Mouse (Mus musculus) mammary gland, adult 2 months (tissue): ENCODE results near the gene Ube2i. TPM values are rescaled to one million over a fixed set of nuclear protein-coding genes. Genes with fewer than 3 reads are reported as not detected.

Experiments
- polyA plus RNA-seq: library from polyadenylated mRNA; depleted of rRNA; stranded (reverse); fragments of >200 nt; gene quantifications from 2 replicates; pipeline ENCODE4 v1.2.3, GENCODE M21; 2012; ENCODE audit warnings: low replicate concordance; rRNA removed

The Ube2i gene
- polyA plus RNA-seq = 95.6 and 146 TPM in 2 replicates

DNA sequence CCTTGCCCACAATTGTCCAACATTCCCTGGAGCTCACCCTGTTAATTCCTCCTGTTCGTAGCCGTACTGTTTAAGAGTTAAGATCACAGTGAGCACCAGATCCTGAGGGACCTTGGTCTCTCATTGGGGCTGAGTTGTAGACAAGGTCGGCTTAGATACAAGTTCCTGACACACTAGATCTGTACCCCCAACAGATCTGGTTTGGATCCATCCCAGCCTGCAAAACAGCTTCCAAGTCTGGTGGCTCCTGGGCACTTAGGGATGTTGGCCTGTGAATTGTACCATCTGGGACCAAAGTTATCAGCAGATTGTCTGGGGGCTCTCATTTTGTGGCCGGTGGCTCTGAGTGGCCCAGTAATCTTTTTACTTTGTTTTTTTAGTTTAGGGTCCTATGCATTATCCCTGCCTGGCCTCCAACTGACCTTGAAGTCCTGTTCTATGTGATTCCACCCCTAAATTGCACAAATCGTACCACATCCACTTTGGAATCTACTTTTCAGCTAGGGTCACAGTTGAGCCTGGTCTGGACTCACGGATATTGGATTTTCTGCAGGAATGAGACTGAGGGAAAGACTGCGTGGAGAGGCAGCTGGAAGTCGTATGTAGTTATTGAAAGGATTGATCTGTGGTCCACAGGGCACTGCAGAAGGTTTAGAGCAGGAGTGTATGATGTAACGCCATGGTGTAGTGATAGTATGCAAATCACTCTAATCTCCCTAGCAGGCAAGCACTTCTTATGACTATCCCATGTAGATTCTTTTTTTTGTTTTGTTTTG is at the start of gene Ube2i:
Gene Ube2i (minus strand): TSS at position 52 of the 776 bp plus-strand sequence.

DNA sequence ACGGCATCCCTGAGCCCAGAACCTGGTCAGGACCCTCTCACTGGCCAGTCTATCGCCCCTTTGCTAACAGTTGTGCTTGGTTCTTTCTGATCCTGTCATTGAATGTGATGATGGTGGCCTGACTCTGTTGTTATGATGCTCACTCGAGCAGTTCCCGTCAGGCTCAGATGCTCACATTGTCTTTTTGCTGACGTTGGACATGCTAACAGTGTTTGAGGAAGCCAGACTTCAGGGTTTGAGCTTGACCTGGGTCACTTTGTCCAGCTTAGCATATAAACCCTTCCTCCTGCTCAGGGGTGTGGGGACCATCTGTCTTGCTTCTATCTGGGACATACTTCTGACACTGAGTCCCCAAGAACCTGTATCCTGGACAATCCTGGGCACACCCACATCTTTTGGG is 43.9 kb upstream of the Ube2i start, which contains the start of gene Prss29:
Gene Prss29 (plus strand): TSS at position 301 of the 400 bp plus-strand sequence.

GRCm38 (mm10) chr17:25308346-25308745 is 33.9 kb upstream of the Ube2i start, which contains the start of gene Prss28:
Gene Prss28 (plus strand): TSS chr17:25308646.

DNA sequence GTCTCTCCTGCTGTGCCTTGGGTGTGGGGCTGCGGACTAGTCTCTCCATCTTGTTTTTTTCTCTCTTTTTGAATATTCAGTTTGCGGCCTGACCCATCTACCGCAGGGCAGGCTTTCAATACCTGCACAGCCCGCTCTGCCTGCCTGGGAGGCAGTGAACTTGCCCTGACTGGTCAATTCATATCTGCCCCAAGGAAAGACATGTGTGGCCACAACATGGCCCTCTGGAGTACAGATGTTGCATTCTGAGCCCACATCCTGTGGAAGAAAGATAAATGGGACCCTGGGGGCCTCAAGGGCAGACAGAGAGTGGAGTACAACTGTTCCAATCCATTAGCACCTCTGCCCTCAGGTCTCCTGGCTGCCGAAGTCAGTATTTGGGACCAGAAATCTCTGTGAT is 23.7 kb upstream of the Ube2i start, which contains the start of gene Prss34:
Gene Prss34 (plus strand): TSS at position 301 of the 400 bp plus-strand sequence.

DNA sequence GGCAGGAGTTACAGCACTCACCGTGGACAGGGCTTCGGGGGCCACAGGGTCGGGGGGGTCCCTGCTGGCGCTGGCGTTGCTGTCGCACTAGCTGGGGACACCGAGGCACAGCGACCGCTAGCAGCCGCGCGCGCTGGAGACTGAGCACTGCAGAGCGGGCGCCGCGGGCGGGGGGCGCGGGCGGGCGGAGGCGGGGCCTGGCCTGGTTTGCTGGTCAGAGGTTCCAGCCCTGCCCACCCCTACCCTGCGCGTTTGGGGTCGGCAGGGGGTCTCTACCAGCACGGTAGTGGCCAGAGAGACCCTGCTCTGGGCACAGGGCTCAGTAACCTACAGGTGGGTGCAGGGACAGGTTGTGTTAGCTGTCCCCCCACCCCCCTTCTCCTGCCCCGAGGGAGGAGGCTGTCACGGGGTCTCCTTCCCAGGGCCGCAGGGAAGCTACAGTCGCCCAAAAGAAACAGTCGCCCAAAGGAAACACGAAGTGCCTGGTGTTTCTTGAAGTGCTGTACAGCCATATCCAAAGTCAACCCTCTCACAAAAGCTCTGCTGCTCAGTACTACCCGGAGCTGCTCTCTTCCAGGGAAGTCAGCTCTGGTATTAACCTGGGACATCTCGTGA is 18.2 kb downstream of the Ube2i start, which contains the start of gene Baiap3:
Gene Baiap3 (minus strand): TSS at position 225 of the 615 bp plus-strand sequence.

DNA sequence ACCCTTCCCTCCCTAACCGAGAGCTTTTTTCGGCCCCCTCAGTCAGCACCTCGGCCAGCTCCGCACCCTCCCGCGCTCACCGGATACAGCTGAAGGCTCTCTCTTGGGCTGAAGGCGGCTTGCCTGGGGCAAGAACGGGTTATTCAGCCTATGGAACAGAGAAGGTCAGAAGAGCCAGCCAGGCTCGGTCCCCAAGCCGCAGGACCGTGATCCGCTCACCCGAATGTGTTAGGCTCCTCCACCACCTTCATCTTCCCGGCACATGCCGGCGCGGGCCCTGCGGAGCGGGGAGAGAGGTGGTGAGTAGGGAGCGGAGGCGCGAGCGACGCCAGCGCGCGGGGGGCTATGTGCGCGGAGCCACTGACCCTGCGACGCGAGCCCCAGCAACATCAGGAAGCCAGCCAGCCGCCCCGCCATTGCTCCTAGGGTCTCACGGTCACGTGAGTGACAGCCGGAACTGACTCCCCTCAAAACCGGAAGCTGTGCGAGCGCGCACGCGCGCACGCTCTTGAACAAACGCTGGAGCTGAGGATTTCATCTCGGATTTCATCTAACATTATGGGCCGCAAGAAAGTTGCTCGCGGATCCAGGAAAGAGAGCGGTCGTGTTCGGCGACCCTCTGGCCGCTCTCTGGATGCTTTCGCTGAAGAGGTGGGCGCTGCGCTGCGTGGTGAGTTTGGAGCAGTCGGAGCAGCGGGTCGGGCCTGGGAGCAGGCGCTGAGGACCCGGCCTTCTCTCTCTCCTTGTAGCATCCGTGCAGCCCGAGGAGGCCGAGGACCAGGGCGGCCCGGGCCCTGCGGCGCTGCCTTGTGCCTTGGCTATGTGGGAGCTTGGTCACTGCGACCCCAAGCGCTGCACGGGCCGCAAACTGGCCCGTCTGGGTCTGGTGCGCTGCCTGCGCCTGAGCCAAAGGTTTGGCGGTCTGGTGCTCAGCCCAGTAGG is 34.5 kb downstream of the Ube2i start, which contains the start of the genes Gnptg and Tsr3:
Gene Gnptg (minus strand): TSS at position 430 of the 942 bp plus-strand sequence.
Gene Tsr3 (plus strand): TSS at position 476 of the 942 bp plus-strand sequence.

Other genes with a start within 250 kb of the Ube2i start
- gene Tmem204, start 191.0 kb downstream of the Ube2i start, polyA plus RNA-seq = 39.7 and 51.0 TPM in 2 replicates
- gene Telo2, start 158.7 kb downstream of the Ube2i start, polyA plus RNA-seq = 25.0 and 25.6 TPM in 2 replicates
- gene Ptx4, start 153.9 kb downstream of the Ube2i start, polyA plus RNA-seq = 0.20 TPM in 1 of 2 replicates, not detected in the other
- 37.0 and 43.4 TPM in 2 replicates for gene Clcn7, start 141.2 kb downstream of the Ube2i start, polyA plus RNA-seq
- not detected in 2 replicates for gene Ccdc154, start 112.2 kb downstream of the Ube2i start, polyA plus RNA-seq
- not detected in 2 replicates for gene Gm38655, start 99.2 kb downstream of the Ube2i start, polyA plus RNA-seq
- 12.1 and 15.0 TPM in 2 replicates for gene BC003965, start 90.1 kb downstream of the Ube2i start, polyA plus RNA-seq
- gene Unkl, start 86.2 kb downstream of the Ube2i start, polyA plus RNA-seq = 16.7 and 34.5 TPM in 2 replicates
- gene Gnptg, start 34.5 kb downstream of the Ube2i start, polyA plus RNA-seq = 33.3 and 36.1 TPM in 2 replicates
- 19.2 and 25.1 TPM in 2 replicates for gene Tsr3, start 34.5 kb downstream of the Ube2i start, polyA plus RNA-seq
- gene Baiap3, start 18.3 kb downstream of the Ube2i start, polyA plus RNA-seq = 6.9 and 16.3 TPM in 2 replicates
- gene Prss34, start 23.8 kb upstream of the Ube2i start, polyA plus RNA-seq = 1.1 and 1.4 TPM in 2 replicates
- not detected in 2 replicates for gene Prss28, start 34.0 kb upstream of the Ube2i start, polyA plus RNA-seq
- not detected in 2 replicates for gene Prss29, start 44.0 kb upstream of the Ube2i start, polyA plus RNA-seq
- gene Tpsab1, start 70.9 kb upstream of the Ube2i start, polyA plus RNA-seq = 1.5 and 2.0 TPM in 2 replicates
- gene Tpsb2, start 91.7 kb upstream of the Ube2i start, polyA plus RNA-seq = 130 and 146 TPM in 2 replicates
- 4.0 and 4.8 TPM in 2 replicates for gene Tpsg1, start 94.7 kb upstream of the Ube2i start, polyA plus RNA-seq
- 3.6 and 3.7 TPM in 2 replicates for gene Cacna1h, start 159.2 kb upstream of the Ube2i start, polyA plus RNA-seq
- not detected in 2 replicates for gene Tekt4, start 180.0 kb upstream of the Ube2i start, polyA plus RNA-seq
- gene Sstr5, start 222.7 kb upstream of the Ube2i start, polyA plus RNA-seq = not detected in 2 replicates